Mouse (Mus musculus) adrenal gland, postnatal 25 days (tissue): Measurements from ENCODE around the gene Vmn2r78. TPM values are rescaled to one million over a fixed set of nuclear protein-coding genes. Genes with fewer than 3 reads are reported as not detected.
"Not testable (repeated sequence)": the region's sequence is repeated elsewhere in the genome, so short reads cannot be mapped to it uniquely, and the experiment has no call there.

ENCODE experiments used
- DNase-seq: peaks from one replicate; pipeline ENCODE4 v3.0.0; 2021; ENCODE audit warnings: mixed read lengths
- long read RNA-seq: library from polyadenylated mRNA; stranded (forward); transcript quantifications from one replicate; pipeline ENCODE4 v2.0.0, GENCODE M21; 2021
- total RNA-seq: library from RNA; stranded (reverse); gene quantifications from 2 replicates; pipeline ENCODE4 v1.2.3, GENCODE M21; 2021

Vmn2r78 gene
- not detected in 2 replicates for total RNA-seq
- long read RNA-seq = 0 reads

DNA sequence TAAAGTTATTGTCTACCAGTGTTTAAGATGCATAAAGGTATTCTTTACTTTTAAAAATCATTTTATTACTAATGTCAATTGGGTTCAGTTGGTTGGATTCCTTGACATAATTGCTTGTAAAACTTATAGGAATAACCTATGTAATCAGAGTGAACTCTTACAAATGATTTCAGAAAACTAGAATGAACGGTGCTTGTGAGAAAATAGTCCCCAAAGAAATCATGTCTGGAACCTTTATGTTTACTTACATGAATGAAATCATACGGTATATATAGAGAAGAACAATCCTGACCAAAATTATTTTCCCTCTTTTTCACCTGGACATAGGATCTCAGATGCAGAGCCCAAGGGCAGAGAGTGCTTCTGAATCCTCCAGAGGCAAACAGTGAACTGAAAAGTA lies at the start of gene Vmn2r78:
TSS of gene Vmn2r78 (plus strand) at position 301 of the 400 bp plus-strand sequence.
- not testable (repeated sequence) for DNase-seq

DNA sequence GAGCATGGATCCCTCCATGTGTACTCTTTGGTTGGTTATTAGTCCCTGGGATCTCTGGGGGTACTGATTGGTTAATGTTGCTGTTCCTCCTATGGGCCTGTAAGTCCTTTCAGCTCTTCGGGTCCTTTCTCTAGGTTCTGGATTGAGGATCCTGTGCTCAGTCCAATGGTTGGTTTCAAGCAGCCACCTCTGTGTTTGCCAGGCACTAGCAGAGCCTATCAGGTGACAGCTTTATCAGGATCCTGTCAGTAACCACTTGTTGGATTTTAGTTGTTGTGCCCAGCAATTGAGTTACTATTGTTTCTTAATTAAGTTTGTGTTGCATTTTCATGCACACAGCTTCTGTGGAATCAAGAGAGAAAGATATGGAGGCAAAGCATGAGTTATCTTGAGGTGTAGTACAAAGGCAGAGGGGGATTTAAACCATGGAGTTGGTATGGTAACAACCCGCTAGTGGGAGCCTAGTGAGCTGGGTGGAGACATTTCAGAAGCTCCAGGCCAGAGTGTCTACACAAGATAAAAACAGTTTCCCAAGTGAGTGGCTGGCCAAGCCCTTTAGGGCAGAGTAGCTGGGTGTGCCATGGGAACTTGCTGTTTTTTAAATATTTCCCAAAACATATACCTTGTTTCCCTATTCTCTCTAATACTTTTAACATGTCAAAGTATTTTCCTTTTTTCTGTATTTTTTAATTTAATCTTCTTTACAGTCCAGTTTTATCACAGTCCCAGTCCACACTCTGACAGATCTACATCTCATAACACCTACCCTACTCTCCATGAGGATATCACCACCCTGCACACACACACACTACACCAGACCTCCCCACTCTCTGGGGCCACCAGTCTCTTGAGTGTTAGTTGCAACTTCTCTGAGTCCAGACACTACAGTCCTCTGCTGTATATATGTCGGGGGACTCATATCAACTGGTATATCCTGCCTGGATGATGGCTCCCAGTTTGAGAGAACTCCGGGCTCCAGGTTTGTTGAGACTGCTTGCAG lies 25.1 kb upstream of the Vmn2r78 start:
- no peak for DNase-seq

DNA sequence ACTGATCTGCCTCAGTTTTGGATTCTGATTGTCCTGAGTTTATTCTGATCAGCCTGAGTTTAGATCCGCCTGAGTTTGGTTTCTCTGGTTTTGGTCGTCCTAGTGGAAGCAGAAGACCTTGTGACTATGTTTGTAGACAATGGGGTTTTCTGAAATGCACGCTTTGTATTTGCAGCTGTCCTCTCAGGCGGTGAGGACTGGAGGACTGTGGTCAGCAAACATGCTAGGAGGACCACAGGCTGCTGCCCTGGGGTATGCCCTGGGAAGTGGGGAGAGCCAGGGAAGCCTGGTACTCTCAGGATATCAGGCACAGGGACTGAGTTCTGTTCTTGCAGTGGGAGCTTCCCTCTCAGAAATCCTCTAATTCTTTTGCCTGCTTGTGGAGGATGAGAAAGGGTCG lies 22.4 kb downstream of the Vmn2r78 start:
- no peak for DNase-seq

DNA sequence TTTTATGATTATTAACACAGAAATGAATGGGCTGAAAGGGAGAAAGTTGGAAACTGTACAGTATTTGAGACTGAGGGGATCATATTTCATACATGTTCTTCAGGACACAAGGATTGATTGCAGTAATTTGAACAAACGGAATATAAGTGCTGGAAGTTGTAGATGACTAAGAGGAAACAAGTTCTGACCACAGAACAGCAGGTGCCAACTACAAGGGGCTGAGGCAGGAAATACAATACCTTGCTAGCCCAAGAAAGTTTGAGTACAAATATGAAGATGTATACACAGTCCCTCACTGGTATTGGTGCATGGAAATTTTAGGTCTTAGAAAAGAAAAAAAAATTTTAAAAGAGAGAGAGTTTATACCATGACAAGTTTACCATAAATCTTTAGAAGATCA lies 79.8 kb downstream of the Vmn2r78 start:
- DNase-seq = no peak

DNA sequence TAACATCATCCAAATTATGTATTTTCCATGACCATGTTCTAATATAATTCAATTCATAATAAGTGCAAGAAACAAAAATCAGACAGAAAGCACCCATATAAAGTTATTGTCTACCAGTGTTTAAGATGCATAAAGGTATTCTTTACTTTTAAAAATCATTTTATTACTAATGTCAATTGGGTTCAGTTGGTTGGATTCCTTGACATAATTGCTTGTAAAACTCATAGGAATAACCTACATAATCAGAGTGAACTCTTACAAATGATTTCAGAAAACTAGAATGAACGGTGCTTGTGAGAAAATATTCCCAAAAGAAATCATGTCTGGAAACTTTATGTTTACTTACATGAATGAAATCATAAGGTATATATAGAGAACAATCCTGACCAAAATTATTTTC lies 80.9 kb downstream of the Vmn2r78 start, which contains the start of gene Vmn2r79:
TSS of gene Vmn2r79 (plus strand) at position 301 of the 400 bp plus-strand sequence.
- not testable (repeated sequence) for DNase-seq

Other genes with a start within 250 kb of the Vmn2r78 start
- not detected in 2 replicates for gene Olfr292, start 226.8 kb upstream of the Vmn2r78 start, total RNA-seq
- 0.38 and 0.64 TPM in 2 replicates for gene Folh1, start 139.2 kb upstream of the Vmn2r78 start, total RNA-seq
- gene Vmn2r77, start 120.1 kb upstream of the Vmn2r78 start, total RNA-seq = not detected in 2 replicates
- 0.03 TPM in 1 of 2 replicates, not detected in the other for gene Vmn2r79, start 81.0 kb downstream of the Vmn2r78 start, total RNA-seq